Mouse (Mus musculus): Measurements from ENCODE around the gene Maml1.

- TF ChIP-seq CTCF (IDR thresholded peaks at IDR 0.05; ENCODE audit: low read depth): no peak
- TF ChIP-seq EP300 (IDR thresholded peaks at IDR 0.05; ENCODE audit: low read depth): no peak
These were observed 38.0 kb downstream of the Maml1 start for GRCm38 (mm10) chr11:50254010-50254580.

Data from liver, postnatal 0 days (tissue).